Mouse (Mus musculus) right cerebral cortex, postnatal 36 days (tissue): Measurements from ENCODE around the gene Tdp2.

Experiments used
- DNase-seq, 2 experiments: peaks; one replicate each; pipeline ENCODE4 v3.0.0; 2022; ENCODE audit warnings: low spot score in 2 of 2, mixed read lengths in 1 of 2

Gene Tdp2

DNA sequence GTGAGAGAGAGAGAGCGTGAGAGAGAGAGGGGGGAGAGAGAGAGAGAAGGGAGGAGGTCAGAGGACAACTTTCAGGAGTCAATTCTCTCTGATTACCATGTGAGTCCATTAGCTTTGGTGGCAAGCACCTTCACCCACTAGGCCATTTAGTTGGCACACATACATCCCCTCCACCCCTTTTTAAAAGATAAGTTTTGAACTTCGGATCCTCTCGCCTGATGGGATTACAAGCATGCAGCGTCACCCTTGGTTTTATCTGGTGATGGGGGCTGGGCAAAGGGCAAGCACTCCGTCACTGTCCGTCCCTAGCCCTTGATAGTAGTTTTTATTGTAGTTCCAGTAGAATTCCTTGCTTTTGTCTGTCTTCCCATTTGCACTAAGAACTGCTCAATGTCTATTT is 48.7 kb downstream of the Tdp2 start:
- DNase-seq = no peak

- no peak for DNase-seq
Measured at GRCm38 (mm10) chr13:24880704-24881103, 49.2 kb downstream of the Tdp2 start.

- no peak for DNase-seq
Measured at GRCm38 (mm10) chr13:24882411-24882810, 50.9 kb downstream of the Tdp2 start.

DNA sequence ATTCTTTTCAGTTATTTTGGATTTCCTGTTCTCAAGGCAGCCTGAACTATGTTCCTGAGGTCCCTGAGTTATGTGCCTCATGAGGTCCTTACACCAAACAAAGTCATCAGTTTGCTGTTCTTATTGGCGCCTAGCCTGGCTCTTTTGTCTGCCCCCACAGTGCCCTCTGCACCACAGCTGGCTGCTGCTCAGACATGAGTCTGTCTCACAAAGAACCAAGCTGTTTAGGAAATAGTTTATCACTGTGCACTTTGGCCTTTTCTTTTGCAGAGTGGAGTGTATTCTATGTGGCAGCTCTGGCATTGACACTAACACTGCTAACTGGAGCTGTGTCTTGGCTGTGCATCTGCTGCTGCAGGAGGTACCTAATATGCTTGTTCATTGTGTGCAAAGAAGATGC is 58.1 kb downstream of the Tdp2 start:
- DNase-seq = no peak
